Mouse (Mus musculus): ENCODE data around the gene Ovch2. TPM values are rescaled to one million over a fixed set of nuclear protein-coding genes. Genes with fewer than 3 reads are reported as not detected.

Ovch2 gene
- polyA plus RNA-seq, 1 experiment from 2014 or later, result not detected

DNA sequence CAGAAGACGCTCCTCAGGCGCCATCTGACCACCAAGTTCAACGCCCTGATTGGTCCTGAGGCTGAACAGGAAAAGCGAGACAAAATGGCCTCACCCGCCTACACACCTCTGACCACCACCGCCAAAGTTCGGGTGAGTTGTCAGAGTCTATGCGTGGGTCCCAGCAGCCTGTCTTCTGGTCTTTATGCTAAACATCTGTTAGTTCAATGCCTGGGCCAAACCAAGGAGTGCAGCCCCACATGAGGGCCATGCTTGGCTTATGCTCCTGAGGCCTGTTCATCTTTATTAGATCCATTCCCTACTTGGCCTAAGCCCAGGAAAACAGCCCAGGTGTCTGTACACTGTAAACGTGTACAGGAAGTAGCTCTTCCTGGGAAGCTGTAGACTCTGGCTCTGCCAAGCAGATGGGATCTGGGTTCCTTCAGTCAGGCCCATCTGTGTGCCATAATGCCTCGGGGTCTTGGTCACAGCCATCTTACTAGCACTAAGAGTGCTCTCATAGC is 58.0 kb downstream of the Ovch2 start:
- Histone ChIP-seq H3K4me1 (no peaks in the 10 kb centered on the region), H3K36me3 (peaks cover 55% of the 10 kb centered on the region), H3K27ac (no peak overlapping the region), H3K4me3 (no peak overlapping the region), H3K27me3 (no peaks in the 10 kb centered on the region), H3K9me3 (no peaks in the 10 kb centered on the region), H3K9ac (no peak overlapping the region), H3K4me2 (replicated peaks) (no peak overlapping the region)
- WGBS, result 84% methylated on average over 10 of the region's 10 CpGs
- ATAC-seq (ENCODE audit: insufficient number of reproducible peaks, insufficient read depth, low FRiP score, low TSS enrichment), result no peak

DNA sequence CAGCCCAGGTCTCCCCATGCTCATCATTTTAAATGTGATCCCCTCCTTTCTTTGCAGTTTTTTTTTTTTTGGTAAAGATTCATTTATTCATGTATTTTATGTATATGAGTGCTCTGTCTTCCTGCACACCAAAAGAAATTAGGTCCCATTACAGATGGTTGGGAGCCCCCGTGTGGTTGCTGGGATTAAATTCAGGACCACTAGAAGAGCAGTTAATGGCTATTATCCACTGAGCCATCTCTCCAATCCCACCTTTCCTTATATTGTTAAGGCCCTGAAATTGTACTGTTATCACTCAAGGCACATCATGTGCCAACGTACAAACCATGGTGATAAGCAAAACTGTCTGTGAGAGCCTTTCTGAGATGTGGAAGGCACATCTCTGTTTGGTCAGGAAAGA is 62.3 kb downstream of the Ovch2 start:
- H3K27me3 ChIP-seq, result no peaks in the 10 kb centered on the region
- no peak for ATAC-seq (ENCODE audit: insufficient number of reproducible peaks, insufficient read depth, low FRiP score, low TSS enrichment)
- WGBS, result 37% methylated on average over 2 of the region's 2 CpGs
- no peaks in the 10 kb centered on the region for H3K4me1 ChIP-seq
- H3K4me2 ChIP-seq (replicated peaks), result no peak overlapping the region
- H3K4me3 ChIP-seq, result no peak overlapping the region
- no peaks in the 10 kb centered on the region for H3K9me3 ChIP-seq
- no peak overlapping the region for H3K27ac ChIP-seq
- peaks cover 31% of the 10 kb centered on the region for H3K36me3 ChIP-seq
- no peak overlapping the region for H3K9ac ChIP-seq

DNA sequence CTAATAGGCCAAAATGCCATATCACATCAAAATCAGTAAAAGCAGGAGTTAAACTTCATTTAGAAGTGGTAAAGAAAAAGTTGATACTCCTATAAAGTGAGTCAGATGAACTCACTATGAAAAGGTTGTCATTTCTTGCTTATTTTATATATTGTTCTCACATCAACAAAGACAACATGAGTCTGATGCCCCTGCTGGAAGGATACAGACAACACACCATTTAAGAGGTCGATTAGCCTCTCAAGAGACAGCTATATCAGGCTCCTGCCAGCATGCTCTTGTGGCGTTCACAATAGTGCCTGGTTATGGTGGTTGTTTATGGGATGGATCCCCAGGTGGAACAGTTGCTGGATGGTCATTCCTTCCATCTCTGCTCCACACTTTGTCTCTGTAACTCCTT is 67.8 kb downstream of the Ovch2 start:
- no peaks in the 10 kb centered on the region for H3K27me3 ChIP-seq
- 68% methylated on average over 2 of the region's 2 CpGs for WGBS
- no peak overlapping the region for H3K27ac ChIP-seq
- H3K4me1 ChIP-seq, result no peaks in the 10 kb centered on the region
- no peak overlapping the region for H3K4me2 ChIP-seq (replicated peaks)
- H3K9ac ChIP-seq, result no peak overlapping the region
- no peaks in the 10 kb centered on the region for H3K9me3 ChIP-seq
- peaks cover 25% of the 10 kb centered on the region for H3K36me3 ChIP-seq
- H3K4me3 ChIP-seq, result no peak overlapping the region
- no peak for ATAC-seq (ENCODE audit: insufficient number of reproducible peaks, insufficient read depth, low FRiP score, low TSS enrichment)

Other genes with a start within 250 kb of the Ovch2 start
- 31.7 and 36.3 TPM in 2 replicates for gene Olfml1, start 233.8 kb downstream of the Ovch2 start, polyA plus RNA-seq (2016; fragmentation: Nextera tagmentation; extraction: Ambion mirVana)
- gene Ppfibp2, start 206.0 kb downstream of the Ovch2 start, polyA plus RNA-seq (2016; fragmentation: Nextera tagmentation; extraction: Ambion mirVana), result 15.1 and 15.9 TPM in 2 replicates
- gene 5330417H12Rik, start 176.0 kb downstream of the Ovch2 start, polyA plus RNA-seq (2016; fragmentation: Nextera tagmentation; extraction: Ambion mirVana), result 0.19 and 0.23 TPM in 2 replicates
- gene Cyb5r2, start 43.2 kb downstream of the Ovch2 start, polyA plus RNA-seq (2016; fragmentation: Nextera tagmentation; extraction: Ambion mirVana), result 0.40 and 0.42 TPM in 2 replicates
- gene Olfr467, start 11.1 kb upstream of the Ovch2 start, polyA plus RNA-seq (2016; fragmentation: Nextera tagmentation; extraction: Ambion mirVana), result not detected in 2 replicates
- gene Olfr469, start 24.3 kb upstream of the Ovch2 start, polyA plus RNA-seq (2016; fragmentation: Nextera tagmentation; extraction: Ambion mirVana), result not detected in 2 replicates
- gene Olfr470, start 46.3 kb upstream of the Ovch2 start, polyA plus RNA-seq (2016; fragmentation: Nextera tagmentation; extraction: Ambion mirVana), result not detected in 2 replicates
- gene Olfr472, start 96.7 kb upstream of the Ovch2 start, polyA plus RNA-seq (2016; fragmentation: Nextera tagmentation; extraction: Ambion mirVana), result not detected in 2 replicates
- gene Olfr473, start 129.2 kb upstream of the Ovch2 start, polyA plus RNA-seq (2016; fragmentation: Nextera tagmentation; extraction: Ambion mirVana), result not detected in 2 replicates
- not detected in 2 replicates for gene Olfr474, start 153.4 kb upstream of the Ovch2 start, polyA plus RNA-seq (2016; fragmentation: Nextera tagmentation; extraction: Ambion mirVana)
- gene Olfr476, start 163.6 kb upstream of the Ovch2 start, polyA plus RNA-seq (2016; fragmentation: Nextera tagmentation; extraction: Ambion mirVana), result not detected in 2 replicates
- gene Olfr477, start 185.5 kb upstream of the Ovch2 start, polyA plus RNA-seq (2016; fragmentation: Nextera tagmentation; extraction: Ambion mirVana), result not detected in 2 replicates
- gene Olfr478, start 232.8 kb upstream of the Ovch2 start, polyA plus RNA-seq (2016; fragmentation: Nextera tagmentation; extraction: Ambion mirVana), result not detected in 2 replicates
- gene Olfr479, start 249.5 kb upstream of the Ovch2 start, polyA plus RNA-seq (2016; fragmentation: Nextera tagmentation; extraction: Ambion mirVana), result not detected in 2 replicates